Mouse (Mus musculus): Measurements from ENCODE around the gene Fntb. TPM values are rescaled to one million over a fixed set of nuclear protein-coding genes. Genes with fewer than 3 reads are reported as not detected.

Gene Fntb
- polyA plus RNA-seq, 1 experiment from 2014 or later: 39.2 TPM

Other genes starting within 250 kb of the Fntb start
- 5.1 and 5.3 TPM in 2 replicates for gene Plekhg3, start 234.7 kb upstream of the Fntb start, polyA plus RNA-seq (2016; fragmentation: Nextera tagmentation; extraction: Ambion mirVana)
- 11.5 and 17.4 TPM in 2 replicates for gene Sptb, start 55.0 kb upstream of the Fntb start, polyA plus RNA-seq (2016; fragmentation: Nextera tagmentation; extraction: Ambion mirVana)
- 145 and 165 TPM in 2 replicates for gene Churc1, start 51 bp upstream of the Fntb start, polyA plus RNA-seq (2016; fragmentation: Nextera tagmentation; extraction: Ambion mirVana)
- 0.11 and 0.60 TPM in 2 replicates for gene Gpx2, start 30.0 kb downstream of the Fntb start, polyA plus RNA-seq (2016; fragmentation: Nextera tagmentation; extraction: Ambion mirVana)
- 3.1 and 6.3 TPM in 2 replicates for gene Rab15, start 57.3 kb downstream of the Fntb start, polyA plus RNA-seq (2016; fragmentation: Nextera tagmentation; extraction: Ambion mirVana)
- gene Max, start 196.6 kb downstream of the Fntb start, polyA plus RNA-seq (2016; fragmentation: Nextera tagmentation; extraction: Ambion mirVana): 10.7 and 12.9 TPM in 2 replicates

Data from heart, embryonic 10.5 days (tissue).